Mouse (Mus musculus): ENCODE measurements around the gene Dnajc17.
A peak's percentile ranks its signal among the peaks of the same experiment; 100 is the strongest.

The Dnajc17 gene

GRCm38 (mm10) chr2:119161247-119161646 is 47.3 kb downstream of the Dnajc17 start:
- DNase-seq (ENCODE audit: low spot score) = no peak

DNA sequence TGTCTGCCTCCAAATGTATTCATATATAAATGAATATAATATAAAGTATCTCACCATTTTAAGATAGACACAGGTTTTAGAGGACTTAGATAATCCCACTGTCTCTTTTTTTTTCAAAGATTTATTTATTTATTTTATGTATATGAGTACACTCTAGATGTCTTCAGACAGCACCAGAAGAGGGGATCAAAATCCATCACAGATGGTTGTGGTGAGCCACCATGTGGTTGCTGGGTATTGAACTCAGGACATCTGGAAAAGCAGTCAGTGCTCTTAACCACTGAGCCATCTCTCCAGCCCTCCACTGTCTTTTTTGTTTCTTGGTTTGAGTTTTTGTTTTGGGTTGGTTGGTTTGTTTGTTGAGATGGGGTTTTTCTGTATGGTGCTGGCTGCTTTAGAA is 50.8 kb downstream of the Dnajc17 start:
- no peak for DNase-seq (ENCODE audit: low spot score)

GRCm38 (mm10) chr2:119156681-119157572 is 51.7 kb downstream of the Dnajc17 start, which contains the start of gene Rmdn3:
Gene Rmdn3 (minus strand): TSS chr2:119157034.
- peak; percentile 96 for DNase-seq (ENCODE audit: low spot score)

GRCm38 (mm10) chr2:119156081-119156680 is 52.4 kb downstream of the Dnajc17 start:
- no peak for DNase-seq (ENCODE audit: low spot score)

GRCm38 (mm10) chr2:119155388-119155787 is 53.2 kb downstream of the Dnajc17 start:
- no peak for DNase-seq (ENCODE audit: low spot score)

DNA sequence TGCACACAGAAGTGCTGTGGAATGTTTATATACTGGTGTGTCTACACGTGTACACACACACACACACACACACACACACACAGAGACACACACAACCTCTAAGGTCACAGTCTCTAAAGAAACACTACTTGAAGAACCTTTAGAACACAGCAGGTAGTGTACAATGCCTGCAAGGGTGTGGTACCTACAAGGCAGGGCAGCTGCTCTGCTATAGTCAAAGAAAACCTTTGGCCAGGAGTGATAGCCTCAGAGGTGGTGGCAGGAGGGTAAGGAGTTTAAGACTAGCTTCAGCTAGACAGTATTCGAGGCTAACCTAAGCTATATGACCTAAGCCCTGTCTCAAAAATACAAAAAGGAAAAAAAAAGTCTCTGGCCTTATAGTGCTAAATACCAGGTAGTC is 53.9 kb downstream of the Dnajc17 start:
- DNase-seq (ENCODE audit: low spot score) = no peak

GRCm38 (mm10) chr2:119152255-119152654 is 56.3 kb downstream of the Dnajc17 start:
- DNase-seq (ENCODE audit: low spot score) = no peak

DNA sequence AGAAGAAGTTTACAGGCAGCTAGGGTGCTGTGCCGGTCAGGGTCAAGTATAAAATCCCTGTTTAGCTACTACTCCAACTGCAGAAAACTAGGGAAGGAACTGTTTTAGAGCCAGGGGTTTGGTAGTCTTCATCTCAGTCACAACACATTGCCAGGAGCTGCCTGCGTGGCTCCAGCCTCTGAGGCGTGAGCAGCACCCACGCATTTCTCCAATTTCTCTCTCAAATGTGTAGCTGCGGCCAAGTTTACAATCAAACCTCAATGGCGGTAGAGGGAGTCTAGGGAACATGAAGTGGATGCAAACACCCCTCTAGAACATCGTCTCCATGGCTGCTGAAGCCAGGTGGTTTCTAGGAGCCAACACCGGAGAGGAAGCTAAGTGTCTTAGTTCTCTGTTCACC is 60.8 kb downstream of the Dnajc17 start:
- DNase-seq (ENCODE audit: low spot score) = peak; percentile 36

DNA sequence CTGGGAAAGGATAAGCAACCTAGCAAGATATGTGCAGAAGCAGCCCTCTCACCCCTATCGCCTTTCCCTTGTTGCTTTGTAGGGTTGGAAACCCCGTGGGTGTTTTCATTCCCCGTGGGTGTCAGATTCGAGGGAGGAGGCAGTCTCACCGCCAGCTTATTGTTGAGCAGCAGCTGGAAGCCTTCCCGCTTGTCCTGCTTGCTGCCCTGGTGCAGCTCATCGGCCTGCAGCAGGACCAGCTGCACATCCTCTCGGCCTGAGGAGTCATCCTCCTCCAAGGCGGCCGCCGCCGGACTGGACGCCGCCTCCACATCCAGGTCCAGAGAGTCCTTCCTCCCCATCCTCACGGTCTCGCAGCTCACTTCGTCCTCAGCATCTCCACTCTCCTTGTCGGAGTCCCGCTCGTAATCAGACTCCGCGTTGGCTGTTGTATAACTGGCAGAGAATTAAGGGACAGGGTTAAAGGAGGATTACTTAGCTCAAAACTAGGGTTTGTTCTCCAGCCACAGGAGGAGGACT is 61.4 kb downstream of the Dnajc17 start:
- DNase-seq (ENCODE audit: low spot score) = no peak

DNA sequence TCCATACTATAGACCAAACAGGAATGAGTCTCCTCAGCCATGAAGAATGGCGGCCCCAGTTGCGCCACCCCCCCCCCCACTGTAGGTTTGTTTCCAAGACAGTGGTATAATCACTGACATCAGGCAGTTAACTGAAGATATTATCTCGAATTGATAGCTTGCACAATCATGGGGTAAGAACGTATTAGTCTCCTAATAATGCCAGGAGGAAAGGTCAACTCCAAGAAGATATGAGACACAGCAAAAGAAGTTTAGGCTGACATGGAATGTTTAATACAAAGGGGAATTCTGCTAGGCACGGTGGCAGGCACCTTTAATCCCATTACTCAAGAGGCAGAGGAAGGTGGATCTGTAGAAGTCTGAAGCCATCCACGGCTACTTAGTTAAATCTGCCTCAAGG is 62.2 kb downstream of the Dnajc17 start:
- no peak for DNase-seq (ENCODE audit: low spot score)

- DNase-seq (ENCODE audit: low spot score) = no peak
Measured at GRCm38 (mm10) chr2:119145199-119145598, 63.4 kb downstream of the Dnajc17 start.

DNA sequence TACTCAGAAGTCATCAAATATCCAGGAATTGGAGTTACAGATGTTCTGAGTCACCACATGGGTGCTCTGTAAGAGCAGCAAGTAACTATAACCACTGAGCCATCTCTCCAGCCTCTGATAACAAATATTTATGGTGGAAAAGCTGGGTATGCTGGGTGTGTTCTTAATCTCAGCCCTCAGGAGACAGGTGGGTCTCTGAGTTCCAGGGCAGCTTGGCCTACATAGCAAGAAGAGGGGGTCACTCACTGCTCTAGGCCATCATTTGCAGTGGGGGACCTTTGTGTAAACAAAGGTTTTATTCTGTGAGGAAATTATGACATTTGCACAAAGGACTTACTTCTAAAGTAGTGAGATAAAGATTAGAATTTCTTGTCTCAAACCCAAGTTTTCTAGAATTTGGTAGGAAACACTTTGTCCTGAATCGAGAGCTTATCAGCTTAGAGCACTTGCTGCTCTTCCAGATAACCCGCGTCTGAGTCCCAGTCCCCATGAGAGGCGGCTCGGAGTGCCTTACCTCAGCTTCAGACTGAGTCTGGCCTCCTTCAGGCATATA is 72.2 kb downstream of the Dnajc17 start:
- DNase-seq (ENCODE audit: low spot score) = no peak

All from left cerebral cortex, adult 11 months (tissue).